Mouse (Mus musculus) CH12.LX (cell line): ENCODE data around the gene Plxnb2.

ENCODE experiments used
- CTCF ChIP-seq, 2 experiments: IDR thresholded peaks in 1 of 2; conservative IDR thresholded peaks in 1 of 2; 2 replicates each; pipeline ENCODE4 v1.5.1; 2011 to 2012; ENCODE audit warnings: low read depth in 2 of 2, low read length in 2 of 2, improper control_type of control experiment in 1 of 2, inconsistent platforms in 1 of 2, mild to moderate bottlenecking in 1 of 2, moderate library complexity in 1 of 2
- E2F4 ChIP-seq: IDR thresholded peaks from 2 replicates; pipeline ENCODE4 v1.6.1; 2011; ENCODE audit warnings: low read depth, low read length, improper control_type of control experiment; ENCODE audit not compliant: insufficient replicate concordance
- USF2 ChIP-seq: conservative IDR thresholded peaks from 2 replicates; pipeline ENCODE4 v1.6.1; 2011; ENCODE audit warnings: low read depth, low read length, improper control_type of control experiment

DNA sequence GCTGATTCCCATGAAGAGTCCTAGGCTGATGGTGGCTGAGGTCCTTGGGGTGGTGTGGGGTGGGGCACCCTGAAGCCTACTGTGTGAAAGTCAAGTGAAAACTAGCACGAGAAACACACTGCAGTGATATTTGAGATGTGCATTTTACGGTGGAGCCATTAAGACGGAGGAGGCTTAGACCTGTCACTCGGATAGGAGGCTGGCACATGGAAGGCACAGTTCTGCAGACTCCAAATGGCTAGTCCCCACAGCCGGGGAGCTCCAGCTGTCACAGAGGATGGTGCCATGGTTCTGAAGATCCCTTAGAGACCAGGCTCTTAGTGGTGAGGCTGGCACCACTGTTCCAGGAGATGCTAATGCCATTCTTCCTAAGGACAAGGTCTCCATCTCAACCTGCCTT lies 2.3 kb upstream of the Plxnb2 start:
- no peak for TF ChIP-seq CTCF (conservative IDR thresholded peaks at IDR 0.05 in 1 of 2, IDR thresholded peaks at IDR 0.05 in 1 of 2; ENCODE audit: low read depth in 2 of 2, low read length in 2 of 2)
- no peak for TF ChIP-seq E2F4
- no peak for TF ChIP-seq USF2
